ENCODE assay signal across 29 mouse cellular contexts in the genomic region with DNA sequence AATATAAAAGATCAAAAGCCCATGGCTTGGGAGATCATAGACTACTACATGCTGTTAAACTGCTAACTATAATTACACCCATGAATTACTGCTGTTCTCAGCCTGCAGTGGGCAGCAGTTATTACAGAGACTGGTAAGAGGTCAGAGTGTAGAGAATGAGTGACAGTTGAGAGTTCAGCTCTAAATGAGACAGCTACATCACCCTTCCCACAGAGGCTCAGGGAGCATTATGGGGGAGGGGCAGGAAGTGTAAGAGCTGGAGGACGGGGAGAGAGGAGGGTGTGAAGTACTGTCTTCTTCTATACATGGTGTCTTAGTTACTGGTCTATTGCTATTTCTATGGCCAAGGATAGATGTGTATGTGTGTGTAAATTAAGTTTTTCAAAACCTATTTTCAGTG. TPM values are rescaled to one million over a fixed set of nuclear protein-coding genes. Genes with fewer than 3 reads are reported as not detected.
DNase-seq lines count a peak whose midpoint lies in the region; ATAC-seq lines count a peak whose summit lies in the region.
"Had no signal": no experiment of that assay in that cellular context is flagged by ENCODE, and none has a peak within 500 bp of the region (broad histone marks: within the 10 kb centered on the region; RNA-seq: fewer than 3 reads in every experiment).

No protein-coding gene starts in this region.

- DNase-seq in adipocyte (ENCODE audit: low spot score): peak; percentile 31
- DNase-seq in retina, embryonic 14.5 days (ENCODE audit: low spot score): peak; percentile 61
- DNase-seq in thymus, postnatal 14 days: peak; percentile 84
- no peak for DNase-seq in kidney, adult 8-10 months
- no peak for DNase-seq in urinary bladder, postnatal 36 days (ENCODE audit: low spot score in 2 of 2)
- DNase-seq in testis, postnatal 14 days (ENCODE audit: low spot score): no peak
- DNase-seq: adrenal gland, postnatal 36 days; B cell, adult 2 months; cerebellum, adult 2 months; cerebellum, postnatal 14 days; gastrocnemius, postnatal 10 days; kidney, postnatal 14 days; spleen, adult 18-20 months had no signal

- no peak overlapping the region for H3K4me3 ChIP-seq in heart, embryonic 12.5 days
- H3K4me3 ChIP-seq: forebrain, embryonic 13.5 days; heart, embryonic 15.5 days; midbrain, embryonic 12.5 days had no signal

- H3K9me3 ChIP-seq in heart, embryonic 12.5 days (replicated peaks): no peaks in the 10 kb centered on the region
- H3K9me3 ChIP-seq: forebrain, embryonic 13.5 days; G1E; heart, embryonic 15.5 days; midbrain, embryonic 12.5 days had no signal

- no peaks in the 10 kb centered on the region for H3K27me3 ChIP-seq in heart, embryonic 12.5 days (replicated peaks)
- H3K27me3 ChIP-seq: forebrain, embryonic 13.5 days; heart, embryonic 15.5 days; midbrain, embryonic 12.5 days had no signal

- WGBS in heart, embryonic 12.5 days: 19% methylated on average over 1 of the region's 1 CpGs

- H3K27ac ChIP-seq in heart, embryonic 12.5 days (ENCODE audit: poor library complexity, severe bottlenecking): no peak overlapping the region
- H3K27ac ChIP-seq: forebrain, embryonic 13.5 days; heart, embryonic 15.5 days; macrophage; midbrain, embryonic 12.5 days had no signal

- H3K36me3 ChIP-seq in heart, embryonic 12.5 days: no peaks in the 10 kb centered on the region
- H3K36me3 ChIP-seq: heart, embryonic 15.5 days; midbrain, embryonic 12.5 days had no signal

- no peak overlapping the region for H3K4me2 ChIP-seq in heart, embryonic 12.5 days
- H3K4me2 ChIP-seq: forebrain, embryonic 13.5 days; heart, embryonic 15.5 days; midbrain, embryonic 12.5 days had no signal

- peak; percentile 16 for ATAC-seq in CD4-positive, CD25-positive, alpha-beta regulatory T cell, adult 4 months
- ATAC-seq in heart, embryonic 12.5 days (ENCODE audit: insufficient number of reproducible peaks, low FRiP score): no peak
- ATAC-seq: forebrain, embryonic 13.5 days; intestine, postnatal 0 days had no signal

- no peak overlapping the region for H3K9ac ChIP-seq in heart, embryonic 12.5 days
- H3K9ac ChIP-seq: forebrain, embryonic 13.5 days; heart, embryonic 15.5 days; midbrain, embryonic 12.5 days had no signal

- H3K4me1 ChIP-seq in heart, embryonic 12.5 days (replicated peaks): no peaks in the 10 kb centered on the region
- H3K4me1 ChIP-seq: forebrain, embryonic 13.5 days; heart, embryonic 15.5 days; midbrain, embryonic 12.5 days had no signal

RNA-seq across cellular contexts. Expression of gene Cd27, which starts 7.7 kb away (rescaled TPM):
- 100 to 1,000 TPM; 638 to 724 TPM for polyA plus RNA-seq in CD4-positive, CD25-positive, alpha-beta regulatory T cell, adult 4 months (2017; shearing (Covaris generic))
- polyA plus RNA-seq in heart, embryonic 12.5 days (2016; fragmentation: Nextera tagmentation; extraction: Ambion mirVana): 0.96 and 2.0 TPM in 2 replicates
- polyA plus RNA-seq: cerebellum, adult 2 months; G1E; macrophage had no signal

RNA-seq across cellular contexts. Expression of gene Tapbpl, which starts 12.9 kb away (rescaled TPM):
- 100 to 1,000 TPM in 1 of 2 experiments, 10 to 100 TPM in 1; 88.2 to 156 TPM for polyA plus RNA-seq in CD4-positive, CD25-positive, alpha-beta regulatory T cell, adult 4 months (2017; shearing (Covaris generic))
- 3.1 and 3.3 TPM in 2 replicates for polyA plus RNA-seq in heart, embryonic 12.5 days (2016; fragmentation: Nextera tagmentation; extraction: Ambion mirVana)

RNA-seq across cellular contexts. Expression of gene Vamp1, which starts 29.2 kb away (rescaled TPM):
- polyA plus RNA-seq in CD4-positive, CD25-positive, alpha-beta regulatory T cell, adult 4 months (2017; shearing (Covaris generic)): 10 to 100 TPM; 17.0 to 28.4 TPM
- polyA plus RNA-seq in heart, embryonic 12.5 days (2016; fragmentation: Nextera tagmentation; extraction: Ambion mirVana): 4.2 and 4.3 TPM in 2 replicates

RNA-seq across cellular contexts. Expression of gene Tuba3a, which starts 41.3 kb away (rescaled TPM):
- polyA plus RNA-seq in CD4-positive, CD25-positive, alpha-beta regulatory T cell, adult 4 months (2017; shearing (Covaris generic)): 1 to 10 TPM; 1.9 to 2.3 TPM
- polyA plus RNA-seq in heart, embryonic 12.5 days (2016; fragmentation: Nextera tagmentation; extraction: Ambion mirVana): not detected in 2 replicates
- polyA plus RNA-seq: brain, embryonic 14.5 days; cerebellum, adult 2 months; embryonic facial prominence, embryonic 11.5 days; forebrain, embryonic 13.5 days; G1E; hindbrain, embryonic 11.5 days; intestine, postnatal 0 days; kidney, embryonic 14.5 days; liver, adult 2 months; liver, embryonic 16.5 days; macrophage; midbrain, embryonic 12.5 days; midbrain, postnatal 0 days; neural tube, embryonic 14.5 days had no signal

RNA-seq across cellular contexts. Expression of gene Mrpl51, which starts 53.0 kb away (rescaled TPM):
- polyA plus RNA-seq in CD4-positive, CD25-positive, alpha-beta regulatory T cell, adult 4 months (2017; shearing (Covaris generic)): 10 to 100 TPM; 67.5 to 77.7 TPM
- 217 and 218 TPM in 2 replicates for polyA plus RNA-seq in heart, embryonic 12.5 days (2016; fragmentation: Nextera tagmentation; extraction: Ambion mirVana)

Comparison
In these comparisons a context has a peak if more than half of its experiments do, and no peak if none do; other contexts are left out.
1. DNase-seq: peak in adipocyte (single experiment), retina, embryonic 14.5 days (single experiment) and thymus, postnatal 14 days (single experiment); none in kidney, adult 8-10 months (0 of 2), urinary bladder, postnatal 36 days (0 of 2) and testis, postnatal 14 days (single experiment).
2. RNA of gene Cd27, which starts 7.7 kb away (polyA plus RNA-seq): 638 to 724 TPM in CD4-positive, CD25-positive, alpha-beta regulatory T cell, adult 4 months; 0.96 to 2.0 TPM in heart, embryonic 12.5 days; every median in the first group is over 100 times any median in the second.
3. RNA of gene Tapbpl, which starts 12.9 kb away (polyA plus RNA-seq): 88.2 to 156 TPM in CD4-positive, CD25-positive, alpha-beta regulatory T cell, adult 4 months; 3.1 to 3.3 TPM in heart, embryonic 12.5 days; every median in the first group is over 10 times any median in the second.